ENCODE assay signal across 21 mouse cellular contexts in genomic region chr13:42696641-42697040, GRCm38 (mm10). TPM values are rescaled to one million over a fixed set of nuclear protein-coding genes. Genes with fewer than 3 reads are reported as not detected.
DNase-seq lines count a peak whose midpoint lies in the region; ATAC-seq and TF ChIP-seq lines count a peak whose summit lies in the region.
"Had no signal": no experiment of that assay in that cellular context is flagged by ENCODE, and none has a peak within 500 bp of the region (broad histone marks: within the 10 kb centered on the region; RNA-seq: fewer than 3 reads in every experiment).

No protein-coding gene starts in this region.

- H3K4me2 ChIP-seq in kidney, embryonic 15.5 days: no peak overlapping the region
- H3K4me2 ChIP-seq in intestine, embryonic 16.5 days (ENCODE audit: low read depth, low read length): no peak overlapping the region
- H3K4me2 ChIP-seq: heart, embryonic 13.5 days; hindbrain, embryonic 14.5 days; limb, embryonic 15.5 days; liver, embryonic 15.5 days; midbrain, embryonic 12.5 days; neural tube, embryonic 12.5 days had no signal

- H3K27me3 ChIP-seq in kidney, embryonic 15.5 days: no peaks in the 10 kb centered on the region
- H3K27me3 ChIP-seq in forebrain, embryonic 10.5 days (ENCODE audit: poor library complexity, severe bottlenecking): no peaks in the 10 kb centered on the region
- H3K27me3 ChIP-seq in intestine, embryonic 16.5 days (replicated peaks; ENCODE audit: control insufficient read depth, insufficient read depth, low read length): no peaks in the 10 kb centered on the region
- H3K27me3 ChIP-seq: heart, embryonic 13.5 days; limb, embryonic 15.5 days; liver, embryonic 15.5 days; midbrain, embryonic 12.5 days; neural tube, embryonic 12.5 days had no signal

- H3K4me1 ChIP-seq in kidney, embryonic 15.5 days: no peaks in the 10 kb centered on the region
- peaks cover 9% of the 10 kb centered on the region for H3K4me1 ChIP-seq in cortical plate, adult 2 months (ENCODE audit: control insufficient read depth, insufficient read depth, low read length)
- no peaks in the 10 kb centered on the region for H3K4me1 ChIP-seq in forebrain, embryonic 10.5 days
- no peaks in the 10 kb centered on the region for H3K4me1 ChIP-seq in intestine, embryonic 16.5 days (ENCODE audit: control insufficient read depth, insufficient read depth, low read length)
- H3K4me1 ChIP-seq: heart, embryonic 13.5 days; limb, embryonic 15.5 days; liver, embryonic 15.5 days; midbrain, embryonic 12.5 days; neural tube, embryonic 12.5 days had no signal

- no peak for TF ChIP-seq CTCF in cortical plate, adult 2 months (IDR thresholded peaks at IDR 0.05; ENCODE audit: extremely low read depth, insufficient read depth, low read length)

- H3K9ac ChIP-seq in kidney, embryonic 15.5 days: no peak overlapping the region
- H3K9ac ChIP-seq in intestine, embryonic 16.5 days (ENCODE audit: low read depth, low read length): no peak overlapping the region
- H3K9ac ChIP-seq: heart, embryonic 13.5 days; hindbrain, embryonic 14.5 days; limb, embryonic 15.5 days; liver, embryonic 15.5 days; midbrain, embryonic 12.5 days; neural tube, embryonic 12.5 days had no signal

- DNase-seq in kidney, postnatal 36 days: no peak
- peak; percentile 74 to 84 for DNase-seq in left cerebral cortex, adult 18-20 months (ENCODE audit: low spot score in 2 of 2)
- DNase-seq in right cerebral cortex, adult 2 months (ENCODE audit: low spot score in 2 of 2): peak; percentile 83 to 87
- no peak for DNase-seq in spleen, postnatal 36 days (ENCODE audit: low spot score in 2 of 2)
- no peak for DNase-seq in forebrain, embryonic 10.5 days (ENCODE audit: extremely low spot score, low spot score)
- DNase-seq: cerebellum, adult 9-11 months; heart, adult 18-20 months; heart, postnatal 36 days; thymus, postnatal 25 days had no signal

- TF ChIP-seq POLR2A in cortical plate, adult 2 months (IDR thresholded peaks at IDR 0.05; ENCODE audit: extremely low read depth, insufficient read depth, low read length): 0 out of 2 replicates have a peak, but pooled peaks have one; percentile 25

- ATAC-seq in kidney, embryonic 15.5 days (replicated peaks; ENCODE audit: low FRiP score): no peak
- ATAC-seq in intestine, embryonic 16.5 days: no peak
- ATAC-seq: forebrain, embryonic 16.5 days had no signal

- WGBS in kidney, embryonic 15.5 days: 63% methylated on average over 5 of the region's 5 CpGs
- WGBS in forebrain, embryonic 10.5 days: 88% methylated on average over 5 of the region's 5 CpGs
- 74% methylated on average over 5 of the region's 5 CpGs for WGBS in intestine, embryonic 16.5 days

- H3K27ac ChIP-seq in kidney, embryonic 15.5 days: 0 out of 2 replicates have a peak overlapping the region, but pooled peaks have one; percentile 14
- H3K27ac ChIP-seq in cortical plate, adult 2 months (ENCODE audit: insufficient read depth, low read length): no peak overlapping the region
- H3K27ac ChIP-seq in forebrain, embryonic 10.5 days: no peak overlapping the region
- H3K27ac ChIP-seq in intestine, embryonic 16.5 days (ENCODE audit: low read length): no peak overlapping the region
- H3K27ac ChIP-seq: heart, embryonic 13.5 days; hindbrain, embryonic 14.5 days; kidney, postnatal 0 days; limb, embryonic 15.5 days; liver, embryonic 15.5 days; midbrain, embryonic 12.5 days; neural tube, embryonic 12.5 days had no signal

- H3K9me3 ChIP-seq in kidney, embryonic 15.5 days (replicated peaks): no peaks in the 10 kb centered on the region
- H3K9me3 ChIP-seq in forebrain, embryonic 10.5 days: no peaks in the 10 kb centered on the region
- no peaks in the 10 kb centered on the region for H3K9me3 ChIP-seq in intestine, embryonic 16.5 days (ENCODE audit: control insufficient read depth, low read length)
- H3K9me3 ChIP-seq: heart, embryonic 13.5 days; limb, embryonic 15.5 days; liver, embryonic 15.5 days; midbrain, embryonic 12.5 days; neural tube, embryonic 12.5 days had no signal

- H3K36me3 ChIP-seq in kidney, embryonic 15.5 days: no peaks in the 10 kb centered on the region
- no peaks in the 10 kb centered on the region for H3K36me3 ChIP-seq in forebrain, embryonic 10.5 days (replicated peaks)
- no peaks in the 10 kb centered on the region for H3K36me3 ChIP-seq in intestine, embryonic 16.5 days (ENCODE audit: control insufficient read depth, insufficient read depth, low read length)
- H3K36me3 ChIP-seq: heart, embryonic 13.5 days; limb, embryonic 15.5 days; liver, embryonic 15.5 days; midbrain, embryonic 12.5 days; neural tube, embryonic 12.5 days had no signal

- no peak overlapping the region for H3K4me3 ChIP-seq in kidney, embryonic 15.5 days (replicated peaks)
- H3K4me3 ChIP-seq in cortical plate, adult 2 months (ENCODE audit: insufficient read depth, low read length): no peak overlapping the region
- no peak overlapping the region for H3K4me3 ChIP-seq in forebrain, embryonic 10.5 days
- H3K4me3 ChIP-seq in intestine, embryonic 16.5 days (ENCODE audit: low read length): no peak overlapping the region
- H3K4me3 ChIP-seq: heart, embryonic 13.5 days; limb, embryonic 15.5 days; liver, embryonic 15.5 days; midbrain, embryonic 12.5 days; neural tube, embryonic 12.5 days had no signal

RNA-seq across cellular contexts. Expression of gene Phactr1, which starts 16.2 kb away (rescaled TPM):
- 24.5 and 25.7 TPM in 2 replicates for polyA plus RNA-seq in kidney, embryonic 15.5 days (2015; fragmentation: Nextera tagmentation; extraction: Ambion mirVana)
- polyA plus RNA-seq in cortical plate, adult 2 months (2012; rRNA removed): 205 and 206 TPM in 2 replicates
- 100 to 1,000 TPM; 441 to 504 TPM for total RNA-seq in left cerebral cortex, adult 18-20 months (2021)
- 4.5 and 5.5 TPM in 2 replicates for polyA plus RNA-seq in forebrain, embryonic 10.5 days (2016; fragmentation: Nextera tagmentation; extraction: Ambion mirVana)
- 5.0 and 6.0 TPM in 2 replicates for polyA plus RNA-seq in intestine, embryonic 16.5 days (2015; fragmentation: Nextera tagmentation; extraction: Ambion mirVana)
- total RNA-seq: monocyte, adult 5-6 weeks had no signal

Comparison
In these comparisons a context has a peak if more than half of its experiments do, and no peak if none do; other contexts are left out.
1. DNase-seq: peak in left cerebral cortex, adult 18-20 months (2 of 2) and right cerebral cortex, adult 2 months (2 of 2); none in kidney, postnatal 36 days (0 of 2), spleen, postnatal 36 days (0 of 2) and forebrain, embryonic 10.5 days (single experiment).